Mouse (Mus musculus) thymus, postnatal 25 days (tissue): Measurements from ENCODE around the gene Gm20388.

ENCODE experiments used
- DNase-seq: peaks from one replicate; pipeline ENCODE4 v3.0.0; 2022

Gm20388 gene

GRCm38 (mm10) chr8:120050376-120050775, 139.7 kb downstream of the Gm20388 start:
- DNase-seq, result no peak

- DNase-seq, result peak; percentile 60
Measured at GRCm38 (mm10) chr8:120051006-120051405, 140.4 kb downstream of the Gm20388 start.

GRCm38 (mm10) chr8:120051908-120052307, 141.3 kb downstream of the Gm20388 start:
- no peak for DNase-seq

- DNase-seq, result no peak
Measured at GRCm38 (mm10) chr8:120052318-120052717, 141.7 kb downstream of the Gm20388 start.

GRCm38 (mm10) chr8:120054833-120055232, 144.2 kb downstream of the Gm20388 start:
- DNase-seq, result no peak

- DNase-seq, result no peak
Measured at GRCm38 (mm10) chr8:120057078-120057477, 146.4 kb downstream of the Gm20388 start.

GRCm38 (mm10) chr8:120062742-120063141, 152.1 kb downstream of the Gm20388 start:
- no peak for DNase-seq

- peak; percentile 67 for DNase-seq
Measured at GRCm38 (mm10) chr8:120063326-120063725, 152.7 kb downstream of the Gm20388 start.

GRCm38 (mm10) chr8:120065611-120066010, 155.0 kb downstream of the Gm20388 start:
- no peak for DNase-seq

GRCm38 (mm10) chr8:120066226-120066625, 155.6 kb downstream of the Gm20388 start:
- DNase-seq, result no peak

- peak; percentile 54 for DNase-seq
Measured at GRCm38 (mm10) chr8:120067936-120068668, 157.5 kb downstream of the Gm20388 start.

- peak; percentile 80 for DNase-seq
Measured at GRCm38 (mm10) chr8:120071684-120072083, 161.0 kb downstream of the Gm20388 start.

- no peak for DNase-seq
Measured at GRCm38 (mm10) chr8:120072259-120072658, 161.6 kb downstream of the Gm20388 start.

- DNase-seq, result no peak
Measured at GRCm38 (mm10) chr8:120072827-120073226, 162.2 kb downstream of the Gm20388 start.

- no peak for DNase-seq
Measured at GRCm38 (mm10) chr8:120074516-120074915, 163.9 kb downstream of the Gm20388 start.

GRCm38 (mm10) chr8:120075347-120075746, 164.7 kb downstream of the Gm20388 start:
- no peak for DNase-seq

- peak; percentile 78 for DNase-seq
Measured at GRCm38 (mm10) chr8:120078080-120078479, 167.4 kb downstream of the Gm20388 start.

GRCm38 (mm10) chr8:120079361-120079760, 168.7 kb downstream of the Gm20388 start:
- DNase-seq, result no peak

- no peak for DNase-seq
Measured at GRCm38 (mm10) chr8:120083261-120083660, 172.6 kb downstream of the Gm20388 start.

GRCm38 (mm10) chr8:120084783-120085182, 174.1 kb downstream of the Gm20388 start:
- no peak for DNase-seq

GRCm38 (mm10) chr8:120089511-120089910, 178.9 kb downstream of the Gm20388 start:
- no peak for DNase-seq

GRCm38 (mm10) chr8:120091032-120091431, 180.4 kb downstream of the Gm20388 start:
- DNase-seq, result no peak

GRCm38 (mm10) chr8:120093103-120093502, 182.5 kb downstream of the Gm20388 start:
- no peak for DNase-seq

GRCm38 (mm10) chr8:120094801-120095200, 184.2 kb downstream of the Gm20388 start:
- no peak for DNase-seq

GRCm38 (mm10) chr8:120096486-120096885, 185.8 kb downstream of the Gm20388 start:
- no peak for DNase-seq
